Mouse (Mus musculus) cerebellum, adult 2 months (tissue): Measurements from ENCODE around the gene Fam83c.

Experiments
- CTCF ChIP-seq: fragments of 200-500 bp; IDR thresholded peaks from 2 replicates; pipeline ENCODE4 v1.5.1; 2011; ENCODE audit warnings: low read depth, mild to moderate bottlenecking, control low read depth, low read length, moderate library complexity, borderline replicate concordance; ENCODE audit not compliant: insufficient read depth
- POLR2A ChIP-seq: fragments of 200-500 bp; IDR thresholded peaks from 2 replicates; pipeline ENCODE4 v1.6.1; 2011; ENCODE audit warnings: low read length, control low read depth, borderline replicate concordance; ENCODE audit not compliant: insufficient read depth

DNA sequence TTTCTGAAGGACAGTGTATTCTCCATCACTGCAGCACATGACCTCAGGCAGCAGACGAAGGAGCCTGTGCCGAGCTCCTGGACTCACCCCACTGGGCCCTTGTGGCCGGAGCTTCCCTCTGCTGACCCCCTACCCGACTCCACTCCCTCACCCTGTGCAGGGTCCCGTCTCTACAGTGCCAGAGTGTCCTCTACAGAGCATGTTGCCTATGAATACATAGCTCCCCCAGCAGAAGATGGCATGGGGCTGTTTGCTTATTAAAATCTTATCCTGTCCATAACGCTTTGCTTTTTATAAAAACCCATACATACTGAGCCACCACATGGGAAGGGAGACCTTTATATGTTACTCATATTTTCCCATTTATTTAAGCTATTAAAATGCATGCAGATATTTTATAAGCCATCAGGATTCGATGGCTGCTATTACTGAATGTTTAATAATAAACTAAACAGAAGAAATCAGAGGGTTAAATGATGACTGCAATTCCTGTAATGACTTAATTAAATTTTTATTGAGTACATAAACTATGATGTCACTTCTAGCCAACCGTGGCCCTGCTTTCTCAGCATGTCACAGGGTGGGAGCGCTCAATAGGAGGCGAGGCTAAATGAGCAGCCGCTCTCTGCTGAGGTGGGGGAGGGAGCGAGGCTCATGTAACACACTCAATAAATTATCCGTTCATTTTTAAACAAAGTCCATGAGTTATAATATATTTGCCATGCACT is 28.1 kb upstream of the Fam83c start:
- TF ChIP-seq CTCF (no peak), POLR2A (no peak)
